Mouse (Mus musculus) ovary, postnatal 14 days (tissue): Measurements from ENCODE around the gene Cpne8.
"Not testable (repeated sequence)": the region's sequence is repeated elsewhere in the genome, so short reads cannot be mapped to it uniquely, and the experiment has no call there.

ENCODE experiments used
- DNase-seq: peaks from one replicate; pipeline ENCODE4 v3.0.0; 2022; ENCODE audit warnings: low spot score

Cpne8 gene

DNA sequence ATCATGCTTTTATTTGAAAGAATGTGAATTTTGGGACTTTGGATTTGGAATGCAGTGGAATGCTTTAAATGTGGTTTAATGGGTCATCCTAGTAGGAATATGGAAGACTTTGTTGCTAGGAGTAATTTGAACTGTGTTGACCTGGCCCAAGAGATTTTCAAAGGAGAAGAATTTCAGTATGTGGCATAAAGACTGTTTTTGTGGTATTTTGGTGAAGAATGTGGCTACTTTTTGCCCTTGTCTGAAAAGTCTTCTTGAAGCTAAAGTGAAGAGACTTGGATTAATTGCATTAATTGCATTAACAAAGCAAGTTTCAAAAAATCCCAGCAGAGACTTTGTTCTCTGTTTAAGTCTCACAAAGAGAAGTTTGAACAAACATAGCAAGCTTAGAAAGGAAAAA is 208.7 kb downstream of the Cpne8 start:
- not testable (repeated sequence) for DNase-seq

DNA sequence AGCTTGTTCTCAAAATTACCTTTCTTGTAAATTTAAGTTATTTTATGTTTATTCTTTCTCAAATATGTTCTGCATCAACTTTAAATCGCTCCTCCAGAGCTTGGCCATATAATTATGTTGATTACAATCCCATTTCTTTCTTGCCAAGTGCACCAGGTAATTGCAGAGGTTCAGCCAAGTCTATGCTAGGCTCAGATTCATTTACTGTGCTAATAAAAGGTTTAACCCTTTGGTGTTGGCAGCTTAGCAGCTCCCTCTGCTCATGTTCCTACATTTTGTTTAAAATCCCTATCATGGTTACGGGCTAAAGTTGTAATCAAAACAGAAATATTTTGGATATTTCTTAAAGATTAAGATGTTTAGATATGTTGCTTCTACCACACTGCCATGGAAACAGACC is 216.0 kb downstream of the Cpne8 start:
- no peak for DNase-seq

DNA sequence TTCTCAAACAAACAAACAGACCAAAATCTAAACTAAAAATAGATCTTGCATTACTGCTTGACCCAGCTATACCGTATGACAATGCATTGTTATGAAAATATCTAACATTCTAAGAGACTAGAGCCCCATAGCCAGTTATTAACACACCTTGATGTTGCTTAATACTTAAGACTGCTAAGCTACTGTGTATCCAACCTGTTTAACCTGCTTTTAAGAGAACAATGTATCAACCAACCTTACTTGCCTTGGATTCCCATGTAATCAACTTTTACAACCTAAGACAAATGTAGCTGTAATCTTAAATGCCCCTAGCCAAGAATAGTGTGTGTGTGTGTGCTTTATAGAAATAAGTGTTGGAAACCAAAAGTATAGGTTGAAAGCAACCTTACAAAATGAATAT is 233.2 kb downstream of the Cpne8 start:
- DNase-seq = no peak
